Mouse (Mus musculus) c-Kit-positive CD71-negative TER-119-negative erythroid progenitor cells, embryonic 14.5 days (primary cell): ENCODE results near the gene Cd180.
"Not testable (repeated sequence)": the region's sequence is repeated elsewhere in the genome, so short reads cannot be mapped to it uniquely, and the experiment has no call there.

Source experiments
- DNase-seq: peaks from one replicate; pipeline ENCODE4 v3.0.0-alpha.2; 2013; ENCODE audit warnings: low read depth

Cd180 gene

DNA sequence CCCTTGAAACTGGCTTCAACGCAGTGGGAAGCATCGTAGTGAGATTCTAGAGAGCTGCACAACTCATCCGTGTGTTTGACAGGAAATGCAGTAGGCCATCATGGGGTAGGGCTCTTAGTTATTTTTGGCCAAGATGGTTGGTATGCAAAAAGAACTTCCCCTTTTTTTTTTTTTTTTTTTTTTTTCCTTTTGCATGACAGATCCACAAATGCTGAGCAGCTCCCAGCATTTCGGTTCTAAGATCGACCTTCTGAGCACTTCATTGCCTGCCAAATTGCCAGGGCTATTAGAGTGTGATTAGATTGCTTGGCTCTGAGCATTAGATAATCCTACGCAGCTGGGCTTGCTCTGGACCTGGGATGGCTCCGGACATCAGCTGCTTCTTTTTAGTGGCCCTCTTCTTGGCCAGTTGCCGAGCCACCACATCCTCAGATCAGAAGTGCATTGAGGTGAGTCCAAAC is at the start of gene Cd180:
TSS of gene Cd180 (plus strand) at position 218 of the 461 bp plus-strand sequence.
- no peak for DNase-seq

- DNase-seq: no peak
These were observed 49.0 kb upstream of the Cd180 start for GRCm38 (mm10) chr13:102644344-102644743.

DNA sequence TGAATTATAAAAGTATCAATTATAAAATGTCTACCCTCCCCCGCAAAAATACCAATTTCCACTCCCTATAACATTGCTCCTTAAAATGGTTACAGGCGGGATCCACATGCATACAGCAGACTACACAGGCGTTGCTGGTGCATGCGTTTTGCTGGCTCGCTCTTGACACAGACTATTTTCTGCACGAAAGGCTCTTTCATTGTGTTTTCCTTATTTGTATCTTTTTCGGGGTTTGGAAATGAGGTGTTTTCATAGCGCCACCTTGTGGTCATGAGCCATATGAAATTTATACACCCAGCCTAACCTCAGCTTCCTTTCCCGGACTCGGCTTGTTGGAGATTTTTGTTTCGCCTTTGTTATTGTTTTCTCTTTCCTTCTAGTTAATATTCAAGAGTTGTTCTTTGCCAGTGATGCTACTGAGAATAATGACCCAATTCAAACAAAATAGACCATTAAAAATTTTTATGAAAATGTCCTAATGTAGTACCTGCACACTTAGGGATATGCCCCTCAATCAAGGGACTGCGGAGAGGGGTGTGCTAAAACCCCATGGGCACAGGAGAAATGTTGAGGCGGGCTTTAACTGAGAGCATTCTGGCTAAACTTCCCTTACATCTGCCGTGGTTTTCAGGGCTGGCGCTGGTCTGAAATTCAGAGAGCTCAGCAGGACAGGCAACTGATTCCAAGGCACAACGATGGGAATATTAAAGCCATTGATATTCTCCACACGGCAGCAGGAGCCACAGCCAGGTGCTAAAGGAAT is 48.4 kb upstream of the Cd180 start:
- peak; percentile 78 for DNase-seq

GRCm38 (mm10) chr13:102646271-102646771 is 47.0 kb upstream of the Cd180 start:
- DNase-seq: no peak

GRCm38 (mm10) chr13:102647511-102647910 is 45.8 kb upstream of the Cd180 start:
- DNase-seq: no peak

DNA sequence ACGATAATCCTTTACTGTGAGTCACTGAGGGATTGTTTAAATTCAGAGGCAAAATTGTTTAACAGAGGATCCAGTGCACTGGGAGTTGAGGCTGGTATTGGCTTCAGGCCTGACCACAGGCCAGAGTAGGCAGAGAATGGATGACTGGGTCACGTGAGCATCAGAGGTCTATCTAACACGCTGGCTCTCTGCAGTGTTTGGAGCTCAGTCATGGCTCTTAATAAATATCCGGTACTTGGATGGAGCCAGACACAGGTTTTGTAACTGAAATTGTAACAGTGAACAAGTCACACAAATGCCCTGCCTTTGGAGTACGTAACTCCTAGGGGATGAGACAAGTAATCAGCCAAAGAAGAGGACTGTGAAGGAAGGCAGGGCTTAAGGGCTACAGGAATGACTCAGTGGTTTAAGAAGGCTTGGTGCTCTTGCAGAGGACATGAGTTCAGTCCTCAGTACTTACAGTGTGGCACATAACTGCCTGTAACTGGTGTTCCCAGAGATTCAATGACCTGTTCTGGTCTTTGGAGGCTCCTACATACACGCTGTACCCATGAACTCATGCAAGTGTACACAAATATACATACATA is 41.0 kb upstream of the Cd180 start:
- DNase-seq: no peak

DNA sequence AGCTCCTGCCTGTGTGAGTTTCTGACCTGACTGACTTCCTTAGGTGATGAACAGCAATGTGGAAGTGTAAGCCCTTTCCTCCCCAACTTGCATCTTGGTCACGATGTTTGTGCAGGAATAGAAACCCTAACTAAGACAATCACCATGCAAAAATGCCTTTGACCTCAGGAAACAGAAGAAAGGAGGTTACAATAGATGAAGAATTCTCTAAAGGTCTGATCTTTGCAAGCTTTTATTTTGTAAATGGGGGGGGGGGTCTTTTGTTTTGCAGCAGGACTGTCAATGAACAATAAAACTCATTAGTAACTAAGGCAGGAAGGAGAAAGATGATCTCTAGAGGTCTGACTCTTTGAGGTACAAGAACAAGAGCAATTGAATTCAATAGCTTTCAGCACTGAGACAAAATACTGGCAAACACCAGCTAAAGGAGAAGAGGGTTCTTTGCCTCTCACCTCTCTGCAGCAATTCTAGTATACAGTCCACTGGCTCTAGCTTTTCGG is 38.2 kb upstream of the Cd180 start:
- no peak for DNase-seq

DNA sequence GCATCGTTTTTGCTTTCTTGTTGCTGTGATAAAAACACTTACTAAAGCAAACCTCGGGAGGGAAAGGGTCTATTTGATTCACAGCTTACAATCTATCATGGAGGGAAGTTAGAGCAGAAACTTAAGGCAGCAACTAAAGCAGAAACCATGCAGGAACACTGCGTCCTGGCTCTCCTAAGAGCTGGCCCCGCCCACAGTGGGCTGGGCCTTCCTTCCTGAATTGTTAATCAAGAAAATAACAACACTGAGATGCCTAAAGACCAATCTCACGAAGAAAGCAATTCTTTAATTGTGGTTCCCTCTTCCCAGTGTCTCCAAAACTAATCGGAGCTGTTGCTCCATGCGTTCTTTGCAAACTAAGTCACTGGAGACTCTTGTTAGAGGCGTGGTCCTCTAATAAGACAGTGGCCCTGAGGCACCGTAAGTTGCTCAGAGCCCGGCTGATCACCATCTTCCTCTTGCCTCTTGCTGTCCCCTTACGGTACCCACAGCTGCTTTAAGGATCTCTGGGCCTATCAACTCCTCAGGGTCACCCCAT is 37.1 kb upstream of the Cd180 start:
- DNase-seq: no peak

DNA sequence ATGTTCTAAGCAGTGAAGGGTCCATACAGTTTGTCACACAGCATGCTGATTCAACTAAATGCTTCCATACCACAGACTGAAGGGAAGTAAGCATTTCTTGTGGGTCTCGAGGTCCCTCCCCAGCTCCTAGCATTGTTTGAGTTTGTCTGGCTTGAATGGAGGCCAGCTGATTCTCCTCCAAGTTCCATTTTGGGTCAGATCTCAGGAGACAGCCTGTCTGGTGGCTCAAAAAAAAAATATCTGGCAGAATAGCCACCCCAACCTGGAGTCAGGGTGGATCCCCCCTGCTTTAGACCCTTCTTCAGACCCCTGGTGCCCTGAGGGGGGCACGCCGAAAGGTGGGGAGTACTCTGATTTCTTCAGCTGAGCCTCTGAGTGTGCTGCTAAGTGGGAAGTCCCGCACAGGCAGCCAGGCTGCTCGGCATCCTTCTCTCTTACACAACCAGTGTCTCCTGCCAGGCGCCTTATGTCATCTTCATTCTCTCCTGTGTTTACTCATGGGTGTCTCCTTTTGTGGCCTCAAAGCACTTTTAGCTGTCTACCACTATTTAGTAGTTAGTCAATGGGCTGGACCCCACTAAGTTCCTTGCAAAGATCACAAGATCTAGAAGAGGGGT is 35.0 kb upstream of the Cd180 start:
- no peak for DNase-seq

GRCm38 (mm10) chr13:102664041-102664440 is 29.3 kb upstream of the Cd180 start:
- DNase-seq: no peak

DNA sequence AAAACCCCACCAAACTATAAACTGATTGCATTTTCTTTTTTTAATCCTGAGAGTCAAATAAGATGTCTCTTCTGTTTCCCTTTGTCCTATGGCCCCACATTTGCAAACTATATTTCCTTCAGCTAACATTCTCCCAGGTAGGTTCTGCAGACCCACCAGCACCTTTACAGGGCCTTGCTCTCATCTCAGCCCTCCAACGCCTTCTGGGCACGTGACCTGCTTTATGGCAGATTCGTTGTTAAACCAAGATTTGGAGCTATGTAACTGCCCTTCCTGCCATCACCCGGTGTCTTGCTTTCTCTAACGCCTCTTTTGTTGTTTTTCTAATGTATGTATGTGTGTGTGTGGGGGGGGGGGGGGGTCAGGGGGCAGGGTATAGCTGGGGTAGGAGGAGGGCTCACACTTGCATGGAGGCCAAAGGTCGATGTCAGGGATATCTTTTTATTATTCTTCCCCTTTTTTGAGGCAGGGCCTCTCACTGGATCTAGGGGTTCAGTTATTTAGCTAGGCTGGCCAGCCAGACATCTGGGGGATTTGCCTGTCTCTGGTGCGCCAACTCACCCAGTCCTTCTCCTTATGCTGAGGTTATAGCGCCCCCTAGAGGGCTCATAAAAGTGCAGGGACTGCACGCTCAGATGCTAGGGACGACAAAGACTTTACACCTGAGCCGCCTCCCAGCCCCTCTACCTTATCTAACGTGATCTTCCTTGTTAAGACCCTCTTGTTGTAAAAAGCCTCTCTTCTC is 28.3 kb upstream of the Cd180 start:
- DNase-seq: peak; percentile 85

DNA sequence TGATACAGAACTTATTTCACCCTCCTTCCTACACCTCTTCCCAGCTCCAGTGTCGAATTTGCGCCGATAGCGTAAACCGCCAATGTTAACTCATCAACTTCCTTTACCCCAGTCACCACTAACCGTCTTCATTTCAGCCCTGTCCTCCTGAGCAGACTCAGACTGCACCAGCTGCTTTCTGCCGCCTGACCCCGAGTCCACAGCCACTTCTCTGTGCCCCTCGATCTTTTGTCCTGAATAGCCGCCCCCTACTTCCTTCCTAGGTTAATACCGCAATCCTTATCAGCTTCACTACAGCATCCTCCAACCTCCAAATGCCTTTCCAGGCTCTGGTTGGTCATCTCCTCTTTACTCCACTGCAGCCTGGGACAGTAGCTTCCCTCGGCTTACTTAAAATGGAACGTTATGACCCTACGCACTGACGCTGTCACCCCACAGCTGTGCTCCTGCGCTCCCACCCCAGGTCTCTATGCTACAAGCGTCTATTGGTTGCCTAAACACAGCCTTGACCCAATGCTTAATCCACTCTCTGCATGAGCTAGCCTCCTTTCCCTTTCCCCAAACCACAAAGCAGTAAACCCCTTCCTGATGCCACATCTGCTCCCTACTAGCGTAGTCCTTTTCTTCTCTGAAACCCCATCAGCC is 27.6 kb upstream of the Cd180 start:
- DNase-seq: peak; percentile 59

DNA sequence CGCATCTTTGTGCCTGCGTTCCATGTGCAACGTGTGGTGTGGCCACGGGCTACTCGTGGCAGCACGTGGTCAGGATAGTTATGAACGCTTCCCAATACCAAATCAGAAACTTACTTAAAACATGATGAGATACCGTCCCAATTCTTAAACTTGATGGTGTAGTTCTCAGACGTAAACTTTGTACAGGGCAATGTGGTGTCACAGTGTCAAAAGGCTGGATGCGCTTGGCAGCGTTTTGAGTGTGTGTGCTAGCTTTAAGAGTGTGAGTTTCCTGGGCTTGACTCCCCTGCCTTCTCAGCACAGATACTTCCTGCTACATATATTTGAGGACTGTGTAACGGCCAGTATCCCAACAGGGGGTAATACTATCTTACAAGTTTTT is 27.1 kb upstream of the Cd180 start:
- no peak for DNase-seq

DNA sequence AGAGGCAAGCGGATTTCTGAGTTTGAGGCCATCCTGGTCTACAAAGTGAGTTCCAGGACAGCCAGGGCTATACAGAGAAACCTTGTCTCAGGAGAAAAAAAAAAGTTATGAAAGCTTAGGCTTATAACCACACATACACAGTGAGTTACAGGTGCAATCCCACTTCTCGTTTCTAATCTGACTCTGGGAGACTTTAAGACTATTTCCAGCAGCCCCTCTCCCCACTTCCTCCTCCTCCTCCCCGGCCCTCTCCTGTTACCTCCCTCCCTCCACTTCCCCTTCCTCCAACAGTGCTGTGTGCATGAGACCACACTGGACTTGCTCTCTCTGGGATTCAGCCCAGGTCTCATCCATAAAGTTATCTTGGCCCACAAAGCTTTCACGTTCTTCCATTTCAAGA is 26.6 kb upstream of the Cd180 start:
- no peak for DNase-seq

GRCm38 (mm10) chr13:102667401-102667800 is 26.0 kb upstream of the Cd180 start:
- DNase-seq: no peak

DNA sequence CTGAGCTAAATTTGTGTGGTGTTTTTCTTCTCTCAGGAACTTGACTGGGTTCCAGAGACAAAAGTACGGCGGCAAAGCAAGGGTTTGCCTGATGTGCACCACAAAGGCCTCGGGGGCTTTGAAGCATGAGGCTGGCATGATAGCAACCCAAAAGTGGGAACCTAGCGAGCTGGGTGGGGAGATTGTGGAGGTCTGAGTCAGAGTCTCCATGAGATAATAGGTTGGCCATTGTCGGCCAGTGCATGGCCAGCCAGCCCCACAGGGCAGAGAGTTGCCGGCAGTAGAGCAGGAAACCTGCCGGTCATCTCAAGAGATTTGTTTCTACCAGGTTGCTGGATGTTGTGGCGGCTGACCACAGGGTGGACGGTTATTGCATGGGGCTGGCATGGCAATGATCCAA is 25.5 kb upstream of the Cd180 start:
- no peak for DNase-seq

DNA sequence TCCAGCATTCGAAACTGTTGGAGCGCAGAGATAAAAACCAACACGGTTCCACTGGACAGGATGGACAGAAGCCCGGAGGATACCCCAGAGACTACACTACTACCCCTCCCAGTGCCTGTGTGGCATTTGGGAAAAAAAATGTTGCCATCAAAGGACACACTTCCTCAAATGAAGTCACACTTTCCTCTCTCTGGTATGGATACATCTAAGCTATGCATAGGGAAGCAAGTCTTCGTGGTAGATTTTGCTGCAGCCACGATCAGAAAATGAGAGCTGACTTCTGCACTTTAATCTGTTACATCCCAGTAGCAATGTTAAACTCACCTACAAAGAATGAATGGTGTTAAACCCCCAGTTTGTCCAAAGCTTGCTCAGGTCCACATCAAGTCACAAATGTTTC is 24.4 kb upstream of the Cd180 start:
- DNase-seq: no peak

DNA sequence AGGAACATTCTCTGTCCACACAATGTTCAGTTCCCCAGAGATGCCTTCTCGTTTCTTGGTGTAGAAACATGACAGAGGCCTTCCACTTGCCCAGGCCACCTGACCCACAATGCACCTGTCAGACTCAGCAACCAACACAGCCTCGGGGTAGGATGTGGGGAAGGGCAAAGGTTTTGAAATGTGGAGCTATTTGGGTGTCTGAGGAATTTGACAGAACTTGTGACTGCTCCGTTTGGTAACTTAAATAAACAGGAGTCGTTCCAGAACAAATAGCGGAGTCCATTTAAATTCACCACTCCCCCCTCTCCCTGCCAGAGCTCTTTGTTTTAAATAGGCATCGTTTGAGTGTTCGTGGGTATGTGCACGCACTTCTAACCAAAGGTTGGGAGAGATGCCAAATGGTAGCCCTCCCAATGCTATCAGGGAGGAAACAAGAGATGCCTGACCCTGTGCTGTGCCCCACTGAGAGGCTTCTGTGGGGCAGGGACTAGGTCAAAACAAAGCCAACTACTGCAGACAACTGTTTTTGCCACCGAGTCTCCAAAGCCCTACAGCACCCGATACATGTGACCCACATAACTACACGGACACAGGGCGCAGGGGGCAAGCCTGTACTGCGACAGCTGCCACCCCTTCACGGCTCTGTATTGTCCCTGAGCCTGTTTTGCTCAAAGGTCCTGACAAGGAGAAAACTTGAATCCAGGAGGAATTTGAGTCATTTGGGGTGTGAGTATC is 23.7 kb upstream of the Cd180 start:
- no peak for DNase-seq

DNA sequence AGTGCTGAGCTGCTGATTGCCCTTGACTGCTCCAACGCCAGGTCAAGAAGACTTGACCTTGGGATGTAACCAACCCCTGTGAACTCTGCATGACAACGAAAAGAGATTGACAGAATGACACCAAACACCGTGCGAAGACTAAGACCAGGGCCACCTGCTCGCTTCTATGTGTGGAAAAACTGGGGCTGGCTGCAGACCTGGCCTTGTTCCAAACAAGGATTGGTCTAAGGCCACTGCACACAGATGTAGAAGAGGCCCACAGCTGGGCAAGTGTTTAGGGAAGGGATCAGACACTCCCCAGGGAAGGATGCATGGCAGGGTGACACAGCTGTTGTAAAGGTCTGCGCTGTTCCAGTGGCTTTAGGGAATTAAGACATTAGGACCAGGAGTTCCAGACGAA is 22.9 kb upstream of the Cd180 start:
- no peak for DNase-seq

DNA sequence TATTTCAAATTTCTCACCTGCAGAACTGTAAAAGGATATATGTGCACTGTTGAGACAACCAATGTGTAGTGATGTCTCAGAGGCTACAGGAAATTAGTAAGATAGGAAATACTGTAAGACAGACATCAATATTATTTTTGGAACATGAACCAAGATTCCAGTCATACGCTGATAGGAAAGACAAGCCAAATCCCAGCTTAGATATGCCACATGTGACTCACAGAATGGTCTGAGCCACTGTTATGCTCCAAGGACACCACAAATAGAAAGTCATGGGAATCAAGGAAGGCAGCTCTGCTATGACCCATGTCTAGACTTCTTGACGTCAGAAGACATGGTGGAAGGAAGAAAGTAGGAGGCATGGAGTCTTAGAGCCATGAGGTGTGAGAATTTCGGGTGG is 19.3 kb upstream of the Cd180 start:
- no peak for DNase-seq

DNA sequence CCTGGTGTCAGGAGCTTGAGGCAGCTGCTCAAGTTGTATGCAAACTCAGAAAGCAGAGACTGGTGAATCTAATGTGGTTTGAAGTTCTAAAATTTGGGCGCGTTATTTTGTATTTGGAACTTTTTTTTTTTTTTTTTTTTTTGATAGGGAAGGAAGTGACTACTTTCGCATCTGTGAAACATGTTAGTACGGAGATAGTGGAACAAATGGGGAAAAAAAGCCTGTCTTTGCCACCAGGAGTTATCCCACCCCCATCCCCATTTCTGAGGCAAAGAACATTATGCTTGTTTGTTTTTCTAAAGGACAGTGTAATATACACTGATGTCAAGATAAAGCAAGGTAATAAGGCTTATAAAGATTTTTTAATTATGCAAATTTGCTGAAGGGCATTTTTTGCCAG is 15.8 kb upstream of the Cd180 start:
- DNase-seq: not testable (repeated sequence)
